Mouse (Mus musculus) olfactory bulb, adult 2 months (tissue): Measurements from ENCODE around the gene Sds. TPM values are rescaled to one million over a fixed set of nuclear protein-coding genes. Genes with fewer than 3 reads are reported as not detected.

Experiments used
- H3K27ac ChIP-seq: fragments of 200-500 bp; 2 replicates; pipeline ENCODE4 v1.5.1; 2012; ENCODE audit warnings: low read depth, low read length; ENCODE audit not compliant: insufficient read depth
- H3K4me1 ChIP-seq: fragments of 200-500 bp; 2 replicates; pipeline ENCODE4 v1.6.1; 2012; ENCODE audit warnings: low read length; ENCODE audit not compliant: control insufficient read depth, insufficient read depth
- H3K4me3 ChIP-seq: fragments of 200-500 bp; 2 replicates; pipeline ENCODE4 v1.5.1; 2012; ENCODE audit warnings: mild to moderate bottlenecking, low read depth, low read length, moderate library complexity; ENCODE audit not compliant: insufficient read depth
- CTCF ChIP-seq: fragments of 200-500 bp; IDR thresholded peaks from 2 replicates; pipeline ENCODE4 v1.5.1; 2012; ENCODE audit warnings: low read depth, mild to moderate bottlenecking, low read length, moderate library complexity; ENCODE audit not compliant: insufficient read depth
- POLR2A ChIP-seq: fragments of 200-500 bp; IDR thresholded peaks from 2 replicates; pipeline ENCODE4 v1.6.1; 2012; ENCODE audit warnings: mild to moderate bottlenecking, low read depth, low read length, moderate library complexity; ENCODE audit not compliant: insufficient read depth
- WGBS: fragments of 180-500 bp; shearing (Covaris S2); methylation state at CpG from one replicate; pipeline ENCODE4 v1.1.7; 2018; 5-methylcytosine and 5-hydroxymethylcytosine counted together
- polyA plus RNA-seq: library from polyadenylated mRNA; stranded (reverse); fragments of >200 nt; gene quantifications from 2 replicates; pipeline ENCODE4 v1.2.4, GENCODE M21; 2012; ENCODE audit warnings: low replicate concordance; ENCODE audit not compliant: missing spikeins, insufficient read depth, insufficient read length

The Sds gene
- polyA plus RNA-seq, 1 experiment = not detected

GRCm38 (mm10) chr5:120473361-120473760 is 3.0 kb upstream of the Sds start:
- no peaks in the 10 kb centered on the region for H3K4me1 ChIP-seq
- H3K27ac ChIP-seq = no peak overlapping the region
- no peak overlapping the region for H3K4me3 ChIP-seq
- 92% methylated on average over 2 of the region's 2 CpGs for WGBS
- TF ChIP-seq POLR2A (no peak), CTCF (no peak)

GRCm38 (mm10) chr5:120475861-120476260 is 465 bp upstream of the Sds start:
- whole genome bisulfite sequencing = 42% methylated on average over 8 of the region's 8 CpGs
- H3K4me3 ChIP-seq = no peak overlapping the region
- no peak for TF ChIP-seq POLR2A
- TF ChIP-seq CTCF = no peak
- H3K4me1 ChIP-seq = no peaks in the 10 kb centered on the region
- H3K27ac ChIP-seq = no peak overlapping the region

GRCm38 (mm10) chr5:120477993-120478392 is 1.7 kb downstream of the Sds start:
- 95% methylated on average over 5 of the region's 5 CpGs for WGBS
- Histone ChIP-seq H3K4me1 (no peaks in the 10 kb centered on the region), H3K27ac (no peak overlapping the region), H3K4me3 (no peak overlapping the region)
- TF ChIP-seq POLR2A = no peak
- TF ChIP-seq CTCF = no peak

GRCm38 (mm10) chr5:120479538-120479937 is 3.2 kb downstream of the Sds start:
- H3K4me3 ChIP-seq = no peak overlapping the region
- H3K4me1 ChIP-seq = no peaks in the 10 kb centered on the region
- no peak for TF ChIP-seq POLR2A
- TF ChIP-seq CTCF = no peak
- 72% methylated on average over 4 of the region's 4 CpGs for WGBS
- H3K27ac ChIP-seq = no peak overlapping the region

- Histone ChIP-seq H3K4me1 (no peaks in the 10 kb centered on the region), H3K27ac (no peak overlapping the region), H3K4me3 (no peak overlapping the region)
- TF ChIP-seq POLR2A (no peak), CTCF (no peak)
- 51% methylated on average over 9 of the region's 9 CpGs for WGBS
Observed at GRCm38 (mm10) chr5:120481205-120481604, 4.9 kb downstream of the Sds start.

GRCm38 (mm10) chr5:120483399-120483798 is 7.1 kb downstream of the Sds start:
- no peak overlapping the region for H3K4me3 ChIP-seq
- TF ChIP-seq POLR2A (no peak), CTCF (no peak)
- WGBS = 85% methylated on average over 19 of the region's 19 CpGs
- H3K4me1 ChIP-seq = no peaks in the 10 kb centered on the region
- H3K27ac ChIP-seq = no peak overlapping the region

- 91% methylated on average over 8 of the region's 8 CpGs for WGBS
- H3K27ac ChIP-seq = no peak overlapping the region
- TF ChIP-seq POLR2A (no peak), CTCF (no peak)
- H3K4me3 ChIP-seq = no peak overlapping the region
- H3K4me1 ChIP-seq = peaks cover 10% of the 10 kb centered on the region
Observed at GRCm38 (mm10) chr5:120487844-120488243, 11.5 kb downstream of the Sds start.

GRCm38 (mm10) chr5:120490679-120491192 is 14.4 kb downstream of the Sds start:
- Histone ChIP-seq H3K4me1 (peaks cover 22% of the 10 kb centered on the region), H3K27ac (peak overlapping the region; percentile 50; the same call in 1 of the 2 replicates), H3K4me3 (no peak overlapping the region)
- WGBS = 52% methylated on average over 8 of the region's 8 CpGs
- no peak for TF ChIP-seq POLR2A
- TF ChIP-seq CTCF = no peak

- Histone ChIP-seq H3K4me3 (no peak overlapping the region), H3K4me1 (peaks cover 22% of the 10 kb centered on the region), H3K27ac (no peak overlapping the region)
- WGBS = 61% methylated on average over 11 of the region's 11 CpGs
- TF ChIP-seq CTCF = no peak
Observed at GRCm38 (mm10) chr5:120492437-120492836, 16.1 kb downstream of the Sds start.

GRCm38 (mm10) chr5:120493440-120493839 is 17.1 kb downstream of the Sds start:
- Histone ChIP-seq H3K4me3 (no peak overlapping the region), H3K4me1 (peaks cover 22% of the 10 kb centered on the region), H3K27ac (no peak overlapping the region)
- 91% methylated on average over 6 of the region's 6 CpGs for WGBS
- TF ChIP-seq POLR2A = no peak
- no peak for TF ChIP-seq CTCF
